Mouse (Mus musculus): ENCODE results near the gene A930004D18Rik. TPM values are rescaled to one million over a fixed set of nuclear protein-coding genes. Genes with fewer than 3 reads are reported as not detected.
A peak's percentile ranks its signal among the peaks of the same experiment; 100 is the strongest.

The A930004D18Rik gene
- polyA plus RNA-seq, 1 experiment from 2014 or later, result 9.4 TPM

DNA sequence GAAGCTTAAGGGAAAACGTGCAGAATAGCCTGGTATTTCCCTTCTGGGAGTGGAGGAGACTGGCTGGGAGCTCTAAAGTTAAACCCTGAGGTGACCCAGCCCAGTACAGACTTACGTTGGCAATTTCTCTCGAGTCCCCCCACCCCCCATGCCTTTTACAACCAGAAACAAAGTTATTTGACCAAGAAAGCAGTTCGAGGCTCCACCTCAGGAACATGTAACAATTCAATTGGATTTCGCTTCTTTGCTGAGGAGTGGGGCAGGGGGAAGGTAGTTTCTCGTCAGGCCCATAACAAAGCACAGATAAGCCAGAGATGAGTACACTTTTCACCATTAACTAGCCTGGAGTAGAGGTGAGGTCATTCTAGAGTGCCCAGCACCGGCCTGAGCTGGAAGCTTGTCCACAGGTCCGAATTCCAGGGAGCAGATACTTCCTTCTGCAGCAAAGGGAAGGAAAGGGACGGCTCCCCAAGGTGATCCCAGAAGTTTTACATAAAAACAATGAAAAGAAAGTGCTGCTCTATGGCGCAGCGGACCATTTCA is 11.8 kb upstream of the A930004D18Rik start:
- no peaks in the 10 kb centered on the region for H3K27me3 ChIP-seq (ENCODE audit: control insufficient read depth, insufficient read depth, low read length)
- H3K4me1 ChIP-seq (ENCODE audit: control insufficient read depth, insufficient read depth, low read length), result peaks cover 18% of the 10 kb centered on the region
- H3K4me3 ChIP-seq (ENCODE audit: low read length), result peak overlapping the region; percentile 91
- H3K27ac ChIP-seq (ENCODE audit: low read depth, low read length), result peak overlapping the region; percentile 100
- no peaks in the 10 kb centered on the region for H3K36me3 ChIP-seq (ENCODE audit: control insufficient read depth, insufficient read depth, low read length)
- peak overlapping the region; percentile 99 for H3K9ac ChIP-seq (ENCODE audit: low read depth, low read length)
- H3K9me3 ChIP-seq (ENCODE audit: control insufficient read depth, low read length), result no peaks in the 10 kb centered on the region
- H3K4me2 ChIP-seq (replicated peaks; ENCODE audit: low read depth, low read length), result peak overlapping the region; percentile 85
- WGBS, result 6% methylated on average over 11 of the region's 11 CpGs
- peak; percentile 30; the same call in 1 of the 2 replicates for ATAC-seq (ENCODE audit: low FRiP score, low TSS enrichment)

DNA sequence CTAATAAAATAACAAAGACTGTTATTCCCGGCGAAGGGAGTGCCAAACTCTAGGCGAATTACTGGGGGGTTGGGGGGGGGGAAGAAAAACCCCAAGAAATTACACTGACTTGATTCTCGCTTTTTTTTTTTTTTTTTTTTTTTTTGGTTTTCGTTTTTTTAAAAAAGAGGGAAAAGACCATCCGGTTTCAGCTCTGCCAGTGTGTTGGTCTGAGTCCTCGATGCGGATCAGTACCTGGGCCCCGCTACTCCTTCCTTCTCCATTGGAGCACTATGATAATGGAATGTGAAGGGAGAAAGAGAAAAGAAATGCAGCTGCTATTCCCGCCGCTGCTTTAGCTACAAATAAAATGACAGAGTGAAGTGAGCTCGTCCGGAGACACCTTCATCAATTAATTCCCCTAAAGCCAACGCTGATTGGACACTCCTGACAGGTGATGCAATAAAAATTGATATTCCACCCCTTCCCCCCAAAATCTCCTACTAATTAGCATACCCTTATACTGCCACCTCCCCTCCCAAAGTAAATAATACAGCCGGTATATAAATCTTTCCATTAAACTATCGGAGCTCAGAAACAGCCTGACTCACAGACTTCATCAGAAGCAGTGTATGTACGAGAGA is 11.0 kb upstream of the A930004D18Rik start, which contains the start of gene Skida1:
Gene Skida1, minus strand, starts transcription at position 599 of the 623 bp plus-strand sequence.
- Histone ChIP-seq H3K4me3 (ENCODE audit: low read length) (peak within 1 kb of the TSS; percentile 91), H3K4me2 (replicated peaks; ENCODE audit: low read depth, low read length) (peak within 1 kb of the TSS; percentile 85), H3K9me3 (ENCODE audit: control insufficient read depth, low read length) (no peaks in the 10 kb centered on the region), H3K4me1 (ENCODE audit: control insufficient read depth, insufficient read depth, low read length) (peaks cover 16% of the 10 kb centered on the region), H3K27me3 (ENCODE audit: control insufficient read depth, insufficient read depth, low read length) (no peaks in the 10 kb centered on the region), H3K9ac (ENCODE audit: low read depth, low read length) (peak within 1 kb of the TSS; percentile 99), H3K36me3 (ENCODE audit: control insufficient read depth, insufficient read depth, low read length) (no peaks in the 10 kb centered on the region), H3K27ac (ENCODE audit: low read depth, low read length) (peak within 1 kb of the TSS; percentile 100)
- under 1% methylated on average over 17 of the region's 17 CpGs for WGBS
- ATAC-seq (ENCODE audit: low FRiP score, low TSS enrichment), result peak; percentile 71

DNA sequence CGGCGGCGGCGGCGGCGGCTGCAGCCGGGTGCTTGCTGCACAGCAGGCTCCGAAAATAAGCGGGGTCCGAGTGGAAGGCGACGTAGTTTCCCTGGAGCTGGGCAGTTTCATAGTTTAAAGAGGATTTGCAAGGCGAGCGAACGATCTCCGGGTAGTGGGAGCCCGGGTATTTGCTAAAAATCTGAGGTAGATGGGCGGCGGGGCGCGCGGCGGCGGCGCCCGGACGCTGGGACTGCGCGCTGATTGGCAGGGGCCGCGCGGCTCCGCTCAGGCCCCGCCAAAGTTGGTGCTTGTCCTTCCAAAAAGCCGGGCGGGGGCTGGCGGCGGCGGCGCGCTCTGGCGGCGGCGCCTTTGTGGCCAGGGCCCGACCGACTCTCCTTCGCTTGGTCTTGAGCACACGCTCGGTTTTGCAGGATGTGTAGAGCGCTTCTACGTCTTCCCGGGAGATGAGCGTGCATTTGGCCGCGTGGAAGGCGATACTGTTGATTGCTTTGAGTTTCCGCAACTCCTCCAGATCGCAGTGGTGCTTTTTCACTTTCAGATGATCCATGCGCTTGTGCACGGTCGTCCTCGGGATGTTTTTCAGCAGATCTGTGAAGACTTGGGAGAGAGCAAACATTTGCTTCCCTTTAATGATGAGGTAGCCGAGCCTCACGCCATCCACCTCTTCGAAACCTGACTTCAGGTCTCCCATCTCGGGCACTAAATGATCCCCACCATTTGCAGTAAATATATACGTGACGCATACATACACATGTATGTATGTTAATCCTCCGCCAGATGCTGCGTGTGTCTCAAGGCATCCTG is 10.3 kb upstream of the A930004D18Rik start:
- Histone ChIP-seq H3K4me1 (ENCODE audit: control insufficient read depth, insufficient read depth, low read length) (peaks cover 23% of the 10 kb centered on the region), H3K27me3 (ENCODE audit: control insufficient read depth, insufficient read depth, low read length) (no peaks in the 10 kb centered on the region), H3K4me3 (ENCODE audit: low read length) (peak overlapping the region; percentile 91), H3K27ac (ENCODE audit: low read depth, low read length) (peak overlapping the region; percentile 100), H3K9ac (ENCODE audit: low read depth, low read length) (peak overlapping the region; percentile 99), H3K4me2 (replicated peaks; ENCODE audit: low read depth, low read length) (peak overlapping the region; percentile 85), H3K9me3 (ENCODE audit: control insufficient read depth, low read length) (no peaks in the 10 kb centered on the region), H3K36me3 (ENCODE audit: control insufficient read depth, insufficient read depth, low read length) (no peaks in the 10 kb centered on the region)
- peak; percentile 82 for ATAC-seq (ENCODE audit: low FRiP score, low TSS enrichment)
- under 1% methylated on average over 70 of the region's 70 CpGs for WGBS

DNA sequence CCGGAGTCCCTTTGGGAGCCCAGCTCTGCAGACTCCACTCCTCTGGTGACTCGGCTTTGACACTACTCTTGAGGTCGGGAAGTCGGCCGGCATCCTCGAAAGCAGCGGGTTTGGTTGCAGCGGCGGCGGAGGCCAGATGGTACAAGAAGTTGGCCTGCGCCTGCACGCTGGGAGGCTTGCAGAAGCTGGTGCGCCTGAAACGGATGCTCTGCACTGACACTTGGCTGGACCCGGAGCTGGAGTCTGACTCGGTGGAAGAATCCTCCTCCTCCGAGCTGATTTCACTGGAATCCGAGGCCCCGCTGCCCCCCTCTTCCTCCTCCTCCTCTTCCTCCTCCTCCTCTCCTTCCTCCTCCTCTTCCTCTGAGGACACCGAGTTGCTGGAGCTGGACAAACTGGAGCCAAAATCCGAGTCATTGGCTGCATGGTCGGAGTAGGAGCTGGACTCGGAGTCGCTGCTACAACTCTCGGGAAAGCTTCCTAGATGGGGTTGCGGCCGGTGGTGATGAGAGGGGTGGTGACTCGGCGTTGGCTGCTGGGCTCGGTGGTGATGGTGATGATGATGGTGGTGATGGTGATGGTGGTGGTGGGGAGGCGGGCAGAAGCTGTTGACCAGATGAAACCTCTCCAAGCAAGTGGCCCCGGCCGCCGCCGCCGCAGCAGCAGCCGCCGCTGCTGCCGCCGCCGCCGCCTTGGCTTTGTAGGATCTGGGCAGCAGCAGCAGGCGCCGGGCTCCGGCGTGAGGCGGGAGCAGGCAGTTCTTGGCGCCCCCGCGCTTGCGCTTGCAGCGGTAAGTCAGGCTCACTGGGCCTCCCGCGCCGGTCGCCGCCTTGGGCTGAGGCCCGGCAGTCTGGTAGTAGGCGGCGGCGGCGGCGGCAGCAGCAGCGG is 9.5 kb upstream of the A930004D18Rik start:
- WGBS, result under 1% methylated on average over 56 of the region's 64 CpGs
- Histone ChIP-seq H3K4me1 (ENCODE audit: control insufficient read depth, insufficient read depth, low read length) (peaks cover 32% of the 10 kb centered on the region), H3K9ac (ENCODE audit: low read depth, low read length) (peak overlapping the region; percentile 99), H3K9me3 (ENCODE audit: control insufficient read depth, low read length) (no peaks in the 10 kb centered on the region), H3K27me3 (ENCODE audit: control insufficient read depth, insufficient read depth, low read length) (no peaks in the 10 kb centered on the region), H3K36me3 (ENCODE audit: control insufficient read depth, insufficient read depth, low read length) (no peaks in the 10 kb centered on the region), H3K4me2 (replicated peaks; ENCODE audit: low read depth, low read length) (peak overlapping the region; percentile 85), H3K4me3 (ENCODE audit: low read length) (peak overlapping the region; percentile 91), H3K27ac (ENCODE audit: low read depth, low read length) (peak overlapping the region; percentile 100)
- peak; percentile 33 for ATAC-seq (ENCODE audit: low FRiP score, low TSS enrichment)

DNA sequence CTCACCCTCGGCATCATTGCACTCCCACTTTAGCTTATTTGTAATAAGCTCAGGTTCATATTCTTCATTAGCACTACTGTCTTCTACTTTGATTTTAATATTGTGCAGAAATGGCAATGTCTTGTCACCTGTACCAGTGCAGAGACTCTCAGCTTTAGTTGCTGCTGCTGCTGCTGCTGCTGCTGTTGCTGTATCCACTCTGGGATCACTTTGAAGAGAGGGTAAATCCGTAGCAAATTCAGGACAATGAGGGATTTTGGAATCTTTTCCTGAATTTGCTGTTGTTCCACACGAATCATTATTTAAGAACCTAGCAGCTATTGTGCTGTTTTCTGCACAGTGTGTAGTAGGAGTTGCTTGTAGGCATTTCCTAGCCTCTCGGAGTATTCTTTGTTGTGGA is 8.6 kb upstream of the A930004D18Rik start:
- no peaks in the 10 kb centered on the region for H3K9me3 ChIP-seq (ENCODE audit: control insufficient read depth, low read length)
- 2% methylated on average over 4 of the region's 4 CpGs for WGBS
- no peaks in the 10 kb centered on the region for H3K27me3 ChIP-seq (ENCODE audit: control insufficient read depth, insufficient read depth, low read length)
- H3K27ac ChIP-seq (ENCODE audit: low read depth, low read length), result peak overlapping the region; percentile 100
- no peak for ATAC-seq (ENCODE audit: low FRiP score, low TSS enrichment)
- peak overlapping the region; percentile 99 for H3K9ac ChIP-seq (ENCODE audit: low read depth, low read length)
- H3K4me3 ChIP-seq (ENCODE audit: low read length), result peak overlapping the region; percentile 91
- peak overlapping the region; percentile 85 for H3K4me2 ChIP-seq (replicated peaks; ENCODE audit: low read depth, low read length)
- H3K36me3 ChIP-seq (ENCODE audit: control insufficient read depth, insufficient read depth, low read length), result no peaks in the 10 kb centered on the region
- H3K4me1 ChIP-seq (ENCODE audit: control insufficient read depth, insufficient read depth, low read length), result peaks cover 35% of the 10 kb centered on the region

DNA sequence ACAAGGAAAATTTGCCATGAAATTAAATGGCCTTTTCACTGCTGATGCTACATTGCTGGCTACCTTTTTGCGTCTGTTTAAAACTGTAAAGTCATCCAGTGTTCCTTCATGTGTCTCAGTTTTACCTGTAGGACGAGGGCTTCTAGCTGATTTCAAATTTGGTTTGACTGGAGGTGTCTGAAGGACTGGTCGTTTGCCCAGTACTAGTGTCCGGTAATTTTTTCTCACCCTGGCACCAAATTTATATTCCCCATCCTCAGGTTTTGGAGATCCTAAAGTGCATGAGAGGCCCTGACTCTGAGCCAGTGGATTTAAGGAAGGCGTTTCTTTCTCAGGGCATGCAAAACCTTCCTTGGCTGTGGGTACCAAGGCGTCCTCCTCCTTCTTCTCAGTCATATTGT is 8.2 kb upstream of the A930004D18Rik start:
- Histone ChIP-seq H3K4me1 (ENCODE audit: control insufficient read depth, insufficient read depth, low read length) (peaks cover 39% of the 10 kb centered on the region), H3K27ac (ENCODE audit: low read depth, low read length) (peak overlapping the region; percentile 100)

DNA sequence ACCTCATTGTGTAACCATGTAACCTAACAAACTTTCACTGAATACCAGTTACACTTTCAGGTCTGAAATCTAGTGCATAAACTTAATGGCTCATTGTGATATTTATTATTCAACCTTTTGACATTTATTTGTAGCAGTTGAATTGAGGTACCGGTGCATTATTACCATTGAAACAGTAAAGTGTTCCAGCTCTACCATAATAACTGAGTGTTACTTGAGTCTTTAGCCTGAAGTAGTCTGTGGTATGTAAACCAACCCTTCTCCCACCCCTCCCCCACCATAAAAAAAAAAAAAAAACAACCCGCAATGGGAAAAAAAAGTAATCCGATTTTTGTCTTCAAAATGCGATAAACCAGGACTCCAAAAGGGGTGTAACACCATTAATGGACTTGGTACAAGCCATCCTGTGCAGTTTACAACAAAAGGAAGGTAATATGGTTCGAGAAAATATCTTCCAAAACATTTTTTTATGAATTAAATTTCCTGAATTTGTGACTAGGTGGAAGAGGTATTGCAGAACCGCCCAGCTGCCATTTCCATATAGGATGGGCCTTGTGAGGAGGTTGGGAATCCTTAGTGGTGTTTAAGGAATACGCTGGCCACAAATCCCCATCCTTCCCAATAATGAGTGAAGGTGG is 7.7 kb upstream of the A930004D18Rik start:
- 9% methylated on average over 7 of the region's 7 CpGs for WGBS

More for the DNA sequence above, 8.2 kb upstream of the A930004D18Rik start:
- H3K4me3 ChIP-seq (ENCODE audit: low read length), result peak overlapping the region; percentile 91
- H3K9ac ChIP-seq (ENCODE audit: low read depth, low read length), result peak overlapping the region; percentile 99
- no peaks in the 10 kb centered on the region for H3K27me3 ChIP-seq (ENCODE audit: control insufficient read depth, insufficient read depth, low read length)
- ATAC-seq (ENCODE audit: low FRiP score, low TSS enrichment), result no peak
- no peaks in the 10 kb centered on the region for H3K36me3 ChIP-seq (ENCODE audit: control insufficient read depth, insufficient read depth, low read length)
- WGBS, result 6% methylated on average over 6 of the region's 6 CpGs
- H3K9me3 ChIP-seq (ENCODE audit: control insufficient read depth, low read length), result no peaks in the 10 kb centered on the region
- H3K4me2 ChIP-seq (replicated peaks; ENCODE audit: low read depth, low read length), result peak overlapping the region; percentile 85

More for the DNA sequence above, 7.7 kb upstream of the A930004D18Rik start:
- Histone ChIP-seq H3K4me2 (replicated peaks; ENCODE audit: low read depth, low read length) (peak overlapping the region; percentile 85), H3K27ac (ENCODE audit: low read depth, low read length) (peak overlapping the region; percentile 100; the same call in 1 of the 2 replicates), H3K9ac (ENCODE audit: low read depth, low read length) (peak overlapping the region; percentile 99), H3K9me3 (ENCODE audit: control insufficient read depth, low read length) (no peaks in the 10 kb centered on the region), H3K4me1 (ENCODE audit: control insufficient read depth, insufficient read depth, low read length) (peaks cover 43% of the 10 kb centered on the region), H3K4me3 (ENCODE audit: low read length) (peak overlapping the region; percentile 91), H3K36me3 (ENCODE audit: control insufficient read depth, insufficient read depth, low read length) (no peaks in the 10 kb centered on the region), H3K27me3 (ENCODE audit: control insufficient read depth, insufficient read depth, low read length) (no peaks in the 10 kb centered on the region)
- no peak for ATAC-seq (ENCODE audit: low FRiP score, low TSS enrichment)
